Mouse (Mus musculus) lung, postnatal 4 days (tissue): ENCODE results near the gene Adgrl2.

Experiments used
- DNase-seq, 2 experiments: peaks; one replicate each; pipeline ENCODE4 v3.0.0; 2021

Adgrl2 gene

DNA sequence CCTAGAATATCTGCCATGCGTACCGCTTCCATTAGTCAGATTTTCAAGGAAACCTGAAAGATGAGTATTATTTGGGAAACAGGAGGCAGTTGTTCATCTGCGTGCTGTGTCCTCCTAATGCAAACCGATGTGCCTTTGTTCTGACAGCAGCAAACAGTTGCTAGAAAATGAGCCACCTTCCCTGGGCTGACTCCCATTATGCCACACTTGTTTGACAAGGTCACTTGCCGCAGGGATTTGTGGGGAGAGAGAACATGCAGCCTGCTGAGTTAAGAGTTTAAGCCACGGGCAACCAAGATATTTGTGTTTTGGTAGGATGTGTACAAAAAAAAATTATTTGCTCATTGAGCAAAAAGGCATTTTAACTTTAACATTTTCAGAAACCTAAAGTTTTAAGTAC, 69.5 kb downstream of the Adgrl2 start:
- DNase-seq, result no peak

DNA sequence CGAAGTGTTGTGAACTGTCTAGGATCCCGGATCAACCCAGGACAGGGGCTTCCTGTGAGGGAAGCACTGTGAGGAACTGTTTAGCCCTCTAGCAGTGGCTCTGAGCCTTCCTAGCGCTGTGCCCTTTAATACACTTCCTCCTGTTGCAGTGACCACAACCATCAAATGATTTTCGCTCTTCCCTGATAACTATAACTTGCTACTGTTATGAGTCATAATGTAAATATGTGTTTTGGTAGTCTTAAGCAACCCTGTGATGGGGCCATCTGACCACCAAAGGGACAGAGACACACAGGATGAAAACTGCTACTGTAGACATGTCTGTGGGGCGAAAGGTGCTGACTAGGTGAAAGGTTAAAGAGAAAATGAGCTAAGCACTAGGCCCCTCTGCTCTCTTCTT, 71.9 kb downstream of the Adgrl2 start:
- no peak for DNase-seq

DNA sequence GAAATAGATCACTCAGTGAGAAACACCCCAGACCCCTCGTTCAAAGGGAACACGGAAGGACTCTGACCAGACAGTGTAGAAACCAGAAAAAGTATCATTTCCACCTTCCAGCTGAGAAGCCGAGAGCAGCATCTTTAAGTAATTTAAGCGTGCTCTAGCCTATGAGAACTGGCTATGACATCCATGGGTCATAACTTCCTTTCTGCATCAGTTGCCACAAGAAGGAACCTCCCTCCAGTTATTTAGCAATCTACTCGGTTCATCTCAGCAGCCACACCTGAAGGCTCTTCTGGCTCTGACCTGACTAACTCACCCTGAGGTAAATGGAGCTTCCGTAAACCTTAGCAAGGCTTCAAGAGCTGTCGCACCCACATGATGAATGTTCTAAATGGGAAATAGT, 72.5 kb downstream of the Adgrl2 start:
- no peak for DNase-seq

DNA sequence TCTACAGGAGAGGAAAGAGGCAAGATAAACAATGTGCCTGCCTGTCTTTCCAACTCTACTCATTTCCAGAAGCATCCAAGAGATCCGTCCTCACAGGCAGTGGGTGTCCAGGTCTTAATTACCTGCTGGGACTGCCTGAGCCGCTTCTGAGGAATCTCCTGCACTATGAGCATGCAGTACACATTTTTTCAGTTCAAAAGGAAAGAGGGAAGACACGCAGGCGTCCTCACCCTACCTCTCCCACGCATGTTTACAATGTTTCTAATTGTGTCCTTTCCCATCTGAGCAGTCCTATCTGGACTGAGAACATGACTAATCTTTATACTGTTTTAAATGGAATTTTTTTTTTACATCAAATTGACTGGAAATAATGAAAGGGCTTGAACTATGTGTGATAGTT, 74.1 kb downstream of the Adgrl2 start:
- DNase-seq, result no peak

DNA sequence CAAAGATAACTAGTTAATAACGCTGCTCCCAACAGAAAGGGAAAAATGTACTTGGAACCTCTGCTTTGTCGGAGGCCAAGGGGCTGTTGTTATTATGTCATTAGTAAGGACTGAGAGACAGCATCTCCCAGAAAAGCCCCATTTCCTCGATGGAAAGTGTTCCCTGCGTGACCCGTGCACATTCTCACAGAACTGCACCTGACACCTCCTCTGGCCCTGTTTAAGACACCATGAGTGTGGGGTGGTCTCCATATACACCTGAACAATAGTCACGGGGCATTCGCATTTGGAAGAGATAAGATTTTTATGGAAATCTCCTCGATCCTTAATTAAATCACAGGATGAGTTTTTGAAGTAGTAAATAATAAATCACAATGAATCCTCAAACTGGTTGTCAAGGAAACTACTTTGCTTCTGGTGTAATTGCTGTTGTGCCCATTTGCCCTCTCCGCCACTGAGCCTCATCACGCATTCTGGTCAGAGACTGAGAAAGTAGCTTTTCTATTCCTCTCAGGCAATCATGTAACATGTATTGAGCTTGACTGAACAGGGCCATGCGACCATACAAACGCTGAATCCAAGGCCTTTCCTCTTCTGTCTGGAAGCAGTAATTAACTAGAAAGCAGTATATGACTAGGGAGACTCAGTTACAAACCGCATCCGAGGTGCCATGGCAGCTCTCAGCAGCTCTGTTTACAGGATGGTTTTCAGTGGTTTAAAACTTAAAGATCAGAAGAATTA, 77.2 kb downstream of the Adgrl2 start:
- no peak for DNase-seq

DNA sequence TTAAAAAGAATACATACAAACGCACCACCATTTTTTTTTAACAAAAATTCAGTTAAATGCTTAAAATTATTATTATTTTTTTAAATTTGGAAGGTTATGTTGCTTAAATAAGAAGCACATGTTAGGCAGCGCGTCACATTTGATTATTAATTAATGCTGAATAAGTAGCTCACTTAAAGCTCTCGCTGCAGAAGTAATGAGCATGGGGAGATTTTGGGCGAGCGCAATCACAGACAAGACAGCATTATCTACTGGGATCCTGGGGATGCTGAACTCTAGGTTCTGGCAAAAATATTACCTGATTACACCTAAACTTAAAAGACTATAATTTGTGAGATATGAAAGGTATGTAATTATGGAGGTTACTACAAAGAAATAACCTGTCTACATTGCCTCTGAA, 77.8 kb downstream of the Adgrl2 start:
- DNase-seq, result no peak

DNA sequence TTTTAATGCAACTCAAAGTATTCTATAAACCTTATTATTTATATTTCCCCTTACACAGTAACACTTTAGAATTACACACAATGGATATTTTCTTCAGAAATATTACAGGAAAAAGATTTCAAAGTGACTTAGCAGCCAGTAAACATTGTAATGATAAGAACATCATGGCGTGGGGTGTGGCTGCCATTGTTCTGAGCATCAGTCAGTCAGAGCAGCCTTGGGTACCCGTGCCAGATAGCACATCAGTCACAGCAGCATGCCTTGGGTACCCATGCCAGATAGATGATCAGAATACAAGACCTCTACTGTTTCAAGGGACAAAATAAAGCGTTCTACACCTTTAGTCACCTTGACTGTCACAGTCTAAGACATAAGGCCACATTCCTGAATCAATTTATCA, 82.5 kb downstream of the Adgrl2 start:
- peak in 1 of 2 experiments; percentile 37 for DNase-seq

DNA sequence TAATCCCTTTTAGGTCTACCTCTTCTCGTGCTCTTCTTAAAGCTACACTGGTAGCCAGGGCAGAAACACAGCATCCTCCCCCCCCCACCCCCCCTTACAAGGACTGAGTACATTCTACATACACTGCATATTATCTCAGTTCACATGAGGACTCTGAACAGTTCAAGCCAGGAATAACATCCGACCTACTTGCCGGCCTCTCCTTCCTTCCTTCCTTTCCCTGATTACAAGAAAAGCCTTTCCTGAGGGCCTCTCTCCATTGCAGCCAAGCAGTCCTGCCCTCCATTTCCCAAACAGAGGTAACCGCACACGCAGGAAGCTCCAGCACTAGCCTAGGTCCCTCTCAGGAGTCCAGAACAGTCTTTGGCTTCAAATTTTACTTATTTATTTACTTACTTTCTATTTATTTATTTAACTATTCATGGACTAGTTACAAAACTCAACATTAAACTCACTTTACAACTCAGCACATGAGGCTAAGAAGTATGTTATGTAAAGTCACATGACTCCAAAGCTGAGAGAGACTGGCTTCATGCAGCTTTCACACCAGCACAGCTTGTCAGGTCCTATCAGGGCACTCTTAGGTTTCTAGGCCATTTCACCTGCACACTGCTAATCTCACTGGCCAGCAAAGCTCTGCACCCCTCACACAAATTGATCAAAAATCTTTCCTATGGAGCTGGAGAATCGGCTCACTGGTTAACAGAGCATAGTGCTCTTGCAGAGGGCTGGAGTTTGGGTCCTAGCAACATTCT, 83.2 kb downstream of the Adgrl2 start:
- DNase-seq, result no peak

DNA sequence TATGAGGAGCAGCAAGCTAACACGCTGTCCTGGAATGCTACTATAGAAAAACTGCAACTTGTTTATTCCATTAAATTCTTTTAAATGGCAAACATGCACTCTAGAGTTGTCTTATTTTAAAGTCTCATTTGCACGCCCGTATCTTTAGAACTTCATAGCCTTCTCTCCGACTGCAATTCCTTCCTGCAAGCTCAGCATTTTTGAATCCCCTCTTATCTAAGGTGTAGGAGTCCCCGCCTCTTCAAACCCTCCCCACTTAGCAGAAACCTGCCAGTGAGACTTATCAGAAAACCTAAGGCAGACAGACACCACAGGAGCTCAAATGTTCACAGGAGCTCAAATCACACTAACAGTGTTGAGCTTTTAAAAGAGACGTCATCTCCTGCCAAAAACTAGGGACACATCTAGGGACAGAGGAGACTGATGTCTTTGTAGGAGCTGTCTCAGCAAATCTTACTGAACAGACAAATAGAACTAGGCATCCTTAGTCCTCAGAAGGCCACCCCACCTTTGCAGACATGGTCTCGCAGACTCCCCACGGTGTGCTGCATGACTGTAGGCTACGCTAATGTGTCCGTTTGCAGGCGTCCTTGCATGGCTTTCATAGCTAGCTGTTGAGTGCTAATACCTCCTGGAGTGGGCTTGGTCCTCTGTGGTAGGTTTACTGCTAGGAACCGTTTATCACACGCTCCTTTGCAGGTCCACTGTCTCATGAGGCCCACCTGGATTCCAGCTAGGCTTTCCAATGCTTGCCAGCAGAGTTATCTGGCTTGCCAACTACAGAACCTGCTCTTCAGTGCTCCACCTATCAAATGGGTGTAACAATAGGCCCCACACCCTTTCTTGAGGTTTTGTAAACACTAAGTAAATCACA, 84.2 kb downstream of the Adgrl2 start:
- no peak for DNase-seq

DNA sequence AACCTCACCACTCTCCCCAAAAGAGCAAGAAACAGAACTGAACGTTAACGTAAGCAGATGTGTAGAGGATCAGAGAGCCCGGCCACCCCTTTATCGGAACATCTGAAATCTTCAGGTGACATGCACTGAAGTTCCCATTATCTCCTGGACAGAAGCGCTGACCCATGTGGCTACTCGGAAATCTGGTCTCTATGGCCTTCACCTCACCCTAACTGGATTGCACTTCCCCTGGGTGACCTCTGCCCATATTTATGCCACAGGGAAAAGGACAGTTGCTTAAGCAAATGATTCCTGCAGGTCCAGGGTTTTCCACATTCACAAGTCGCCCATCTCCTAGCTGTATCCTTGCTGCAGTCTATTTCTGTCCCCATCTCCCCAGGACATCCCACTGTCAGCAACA, 84.9 kb downstream of the Adgrl2 start:
- DNase-seq, result no peak

DNA sequence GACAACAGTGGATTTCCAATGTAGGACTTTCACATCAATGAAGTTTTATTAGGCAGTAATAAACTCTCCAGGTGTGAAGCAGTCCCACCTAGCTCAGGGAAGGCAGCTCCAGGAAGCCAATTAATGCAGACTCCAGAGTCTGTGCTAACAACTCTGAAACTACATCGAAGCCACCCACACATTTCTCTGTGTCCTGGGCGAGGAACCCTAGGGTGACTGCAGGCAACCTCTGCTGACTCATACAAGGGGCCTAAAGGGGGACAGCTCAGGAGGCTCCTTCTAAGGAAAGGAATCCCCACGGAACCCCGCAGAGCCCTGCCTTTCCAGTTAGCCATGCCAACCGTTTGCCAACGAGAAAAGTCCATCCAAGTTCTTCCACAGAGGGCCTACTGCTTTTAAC, 90.5 kb downstream of the Adgrl2 start:
- no peak for DNase-seq

DNA sequence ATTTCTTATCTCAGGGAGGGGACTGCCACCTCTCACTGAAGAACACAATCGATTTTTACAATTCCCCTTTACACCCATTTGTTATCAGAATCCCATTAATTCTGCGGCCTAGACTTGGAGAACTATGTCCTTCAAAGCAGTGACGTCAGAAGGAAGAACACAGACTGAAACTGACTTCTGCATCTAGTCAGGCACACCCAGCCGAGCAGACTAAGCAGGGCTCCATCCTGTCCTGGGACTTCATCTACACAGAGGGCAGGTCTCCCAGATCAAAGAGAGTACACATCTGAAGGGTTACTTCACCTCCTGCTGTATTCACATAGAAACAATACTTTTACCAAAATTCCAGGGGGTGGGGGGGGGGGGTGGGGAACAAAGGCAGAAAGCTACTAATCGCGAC, 90.9 kb downstream of the Adgrl2 start:
- no peak for DNase-seq

DNA sequence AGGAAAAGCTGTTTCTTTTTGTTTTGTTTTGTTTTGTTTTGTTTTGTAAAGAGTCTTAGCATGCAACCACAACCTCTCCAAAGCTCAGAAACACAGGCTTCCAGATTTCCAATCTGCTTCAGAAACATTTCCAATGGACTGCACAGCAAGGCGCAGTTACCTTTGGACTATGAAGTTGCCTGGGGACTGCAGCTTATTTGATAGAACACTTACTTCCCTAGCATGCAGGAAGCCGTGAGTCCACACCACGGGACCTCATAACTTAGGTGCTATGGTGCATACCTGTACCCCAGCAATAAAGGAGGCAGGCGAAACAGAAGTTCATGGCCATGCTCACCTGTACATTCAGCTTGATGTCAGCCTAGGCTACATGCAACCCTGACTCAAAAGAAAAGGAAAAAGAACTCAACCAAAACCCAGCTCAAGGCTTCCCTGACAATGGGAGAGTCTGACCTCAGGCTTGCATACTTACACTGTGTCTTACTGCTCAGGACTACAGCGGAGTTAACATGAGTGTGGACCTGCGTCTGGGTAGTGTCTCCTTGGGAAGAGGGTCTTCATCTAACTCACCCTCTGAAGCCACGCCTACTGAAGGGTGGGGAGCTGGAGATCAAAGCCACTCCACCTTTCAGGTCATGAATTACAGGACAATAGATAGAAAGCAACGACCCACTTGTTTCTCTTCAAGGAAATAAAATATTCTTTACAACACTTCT, 91.7 kb downstream of the Adgrl2 start:
- no peak for DNase-seq

DNA sequence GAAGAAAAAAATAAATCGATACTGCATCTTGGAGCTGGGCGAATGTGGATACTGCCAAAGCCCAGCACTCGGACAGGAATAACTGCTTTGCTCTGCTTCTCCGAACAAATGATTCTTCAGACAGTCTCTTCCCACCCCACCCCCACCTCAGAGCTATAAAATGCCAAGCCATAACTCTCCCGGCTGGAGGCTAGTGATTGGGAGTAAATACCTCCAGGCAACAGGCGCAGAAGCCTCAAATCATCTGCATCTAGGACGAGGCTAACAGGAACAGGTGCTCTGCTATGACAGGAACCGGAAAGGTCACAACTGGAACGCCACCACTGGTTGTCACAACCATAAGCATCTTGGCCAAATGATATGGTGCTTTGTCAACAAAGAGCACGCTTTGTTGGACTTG, 94.1 kb downstream of the Adgrl2 start:
- no peak for DNase-seq

DNA sequence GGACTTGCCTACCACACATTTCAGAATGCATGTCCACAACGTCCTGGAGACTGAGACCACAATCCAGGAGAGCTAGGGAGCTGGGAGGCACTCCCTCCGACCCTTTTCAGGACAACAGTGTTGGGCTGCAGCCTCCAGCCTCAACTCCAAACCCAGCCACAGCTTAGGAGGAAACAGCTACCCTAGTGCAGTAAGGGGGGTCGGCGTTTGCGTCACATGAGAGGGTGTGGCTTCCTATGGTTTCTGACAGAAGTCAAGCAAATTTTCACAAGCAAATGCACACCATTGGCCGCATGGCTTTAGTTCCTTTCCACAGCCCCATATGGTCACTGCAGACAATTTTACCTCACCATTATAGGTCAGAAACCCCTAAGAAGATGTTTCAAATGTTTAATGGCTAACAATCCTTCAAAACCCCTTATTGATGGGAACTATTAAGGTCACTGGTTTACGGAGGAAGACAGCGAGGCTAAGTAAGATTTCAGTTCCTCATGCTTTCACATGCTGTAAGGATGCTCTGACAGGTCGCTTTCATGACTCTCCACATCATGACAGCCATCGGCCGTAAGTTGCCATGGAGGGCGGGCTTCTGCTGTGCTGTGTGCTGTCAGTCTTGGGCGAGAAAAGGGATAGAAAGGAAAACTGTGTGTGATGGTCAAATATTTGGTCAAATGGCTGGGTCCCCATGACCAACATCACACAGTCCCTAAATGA, 94.8 kb downstream of the Adgrl2 start:
- DNase-seq, result peak in 1 of 2 experiments; percentile 39

DNA sequence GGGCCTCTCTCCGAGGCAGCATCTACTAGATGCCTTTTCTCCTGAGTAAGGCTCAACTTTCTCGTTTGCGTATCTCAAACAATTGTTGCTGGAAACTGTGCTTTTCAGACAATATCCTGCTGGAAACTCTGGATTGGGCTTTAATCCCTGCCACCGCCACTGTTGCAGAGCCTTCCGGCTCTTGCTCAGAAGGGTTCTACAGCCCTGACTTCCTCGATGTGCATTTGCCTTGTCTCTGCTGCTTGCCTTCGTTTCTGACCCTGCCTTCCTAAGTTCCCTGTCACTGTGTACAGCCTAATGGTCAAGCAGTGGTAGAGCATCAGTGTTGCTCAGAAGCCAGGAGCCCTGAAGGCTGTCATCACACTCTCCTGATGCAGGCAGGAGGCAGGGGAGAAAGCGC, 95.5 kb downstream of the Adgrl2 start:
- DNase-seq, result no peak

DNA sequence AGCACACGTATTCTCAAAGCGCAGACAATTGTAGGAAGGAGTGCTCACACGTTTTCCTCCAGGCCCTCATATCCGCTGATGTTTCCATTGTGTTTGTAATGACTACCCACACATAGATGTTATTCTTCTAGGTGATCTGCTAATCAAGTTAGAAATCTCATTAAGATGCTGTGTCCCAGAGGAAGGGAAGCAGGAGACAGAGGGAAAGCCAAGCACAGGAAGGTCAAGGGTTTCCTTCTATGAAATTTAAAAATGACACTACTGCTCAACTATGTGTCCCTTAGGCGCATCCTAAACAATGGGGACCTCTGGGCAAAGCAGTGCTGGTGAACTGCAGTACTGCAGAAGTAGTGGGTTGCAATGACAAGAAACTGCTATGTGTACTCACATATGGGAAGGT, 102.5 kb downstream of the Adgrl2 start:
- DNase-seq, result no peak

DNA sequence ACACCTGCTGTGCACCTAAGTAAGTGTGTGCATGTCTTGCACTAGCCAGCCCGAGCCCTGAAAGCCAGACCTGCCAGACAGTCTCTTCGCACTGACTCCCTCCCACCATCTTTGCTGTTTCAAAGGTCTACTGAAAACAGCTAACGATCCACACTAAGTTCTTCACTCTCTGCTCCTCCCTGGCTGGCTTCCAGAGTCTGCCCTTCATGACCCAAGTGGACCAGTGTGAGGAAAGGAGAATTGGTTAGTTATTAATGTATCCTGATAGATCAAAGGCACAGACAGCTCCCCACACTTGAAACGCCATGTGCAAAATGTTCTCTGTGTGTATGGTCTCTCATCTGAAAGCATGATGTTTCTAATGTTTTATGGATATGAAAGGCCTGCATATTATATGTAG, 103.4 kb downstream of the Adgrl2 start:
- no peak for DNase-seq

DNA sequence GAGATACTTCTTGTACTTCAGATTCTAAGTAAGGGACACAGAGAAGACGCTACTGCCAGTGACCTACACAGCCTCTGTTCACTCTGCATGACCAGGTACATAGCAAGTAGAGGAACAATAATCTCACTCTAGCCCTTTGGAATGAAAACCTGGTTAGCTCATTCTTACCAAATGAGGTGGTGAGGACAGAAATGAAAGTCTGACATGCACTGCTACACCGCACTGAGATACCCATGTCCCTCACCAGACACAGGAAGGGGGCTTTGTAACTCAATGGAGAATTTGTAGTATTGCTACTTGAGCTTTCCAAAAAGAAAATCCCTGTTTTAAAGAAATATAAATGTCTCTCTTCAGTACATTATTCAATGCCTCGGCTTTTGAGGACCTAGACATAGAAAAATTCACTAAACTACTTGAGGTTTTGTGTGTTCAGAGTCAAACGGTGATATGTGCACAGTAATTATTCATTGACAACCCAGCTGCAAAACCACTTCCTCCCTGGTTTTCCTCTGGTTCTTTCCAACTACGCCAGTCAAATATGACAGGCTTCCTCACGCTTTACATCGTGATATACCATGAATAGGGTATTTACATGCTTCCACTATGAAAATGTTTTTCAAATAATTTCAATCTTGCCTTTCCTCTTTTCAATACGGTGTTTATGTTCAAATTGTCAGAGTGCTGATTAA, 104.2 kb downstream of the Adgrl2 start:
- DNase-seq, result no peak

DNA sequence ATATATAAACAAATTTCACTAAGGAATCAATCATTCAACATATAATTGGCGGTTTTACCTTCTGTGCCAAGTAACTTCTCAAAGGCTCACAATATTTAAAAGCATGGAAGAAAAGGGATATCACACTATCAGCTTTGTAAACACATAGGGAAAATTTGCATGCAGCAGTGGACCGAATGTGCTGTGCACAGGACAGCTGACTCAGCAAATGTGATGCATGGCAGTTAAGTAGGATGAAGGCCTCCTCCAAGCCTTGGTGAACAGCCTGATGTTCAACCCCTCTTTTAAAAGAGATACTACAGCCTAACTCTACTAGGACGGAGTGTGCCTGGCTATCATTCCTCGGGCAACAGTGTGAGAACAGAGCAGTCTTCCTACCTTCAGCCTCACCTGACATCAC, 105.2 kb downstream of the Adgrl2 start:
- DNase-seq, result no peak

DNA sequence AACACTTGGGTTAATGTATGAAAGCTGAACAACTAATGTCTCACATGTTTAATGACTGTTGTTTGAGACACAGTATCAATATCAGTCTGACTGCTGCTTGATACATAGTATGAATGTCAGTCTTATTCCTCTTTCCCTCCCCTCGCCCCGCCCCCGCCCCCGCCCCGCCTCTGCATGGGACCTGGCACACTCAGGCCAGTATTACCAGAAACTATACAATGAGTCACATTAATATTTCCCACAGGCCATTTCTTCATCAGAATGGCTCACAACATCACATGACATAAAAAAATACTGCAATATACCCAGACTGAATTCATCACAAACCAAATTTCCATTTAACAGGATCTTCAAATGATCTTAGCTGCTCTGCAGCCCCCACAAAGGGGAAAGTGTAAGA, 108.9 kb downstream of the Adgrl2 start:
- DNase-seq, result no peak

DNA sequence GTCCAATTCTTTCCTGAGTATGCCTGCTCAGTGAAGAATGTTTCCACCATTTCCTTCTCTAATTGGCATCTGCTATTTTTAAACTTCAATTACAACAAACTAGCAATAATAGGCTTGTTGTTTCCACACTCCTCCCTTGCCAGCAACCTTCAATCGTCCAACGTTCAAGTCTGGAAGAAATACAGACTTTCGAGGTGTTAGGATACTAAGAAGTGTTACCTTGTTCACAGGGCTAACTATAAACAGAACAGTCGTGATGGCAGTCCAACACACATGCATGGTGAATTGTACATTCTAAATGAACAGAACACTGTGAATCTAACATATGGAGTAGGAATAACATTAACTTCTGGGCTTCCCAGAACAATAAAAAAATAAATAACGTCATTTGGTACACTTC, 117.8 kb downstream of the Adgrl2 start:
- DNase-seq, result no peak
